Mouse (Mus musculus) hindbrain, embryonic 10.5 days (tissue): ENCODE results near the gene Pbrm1. TPM values are rescaled to one million over a fixed set of nuclear protein-coding genes. Genes with fewer than 3 reads are reported as not detected.

ENCODE experiments used
- DNase-seq: peaks from one replicate; pipeline ENCODE4 v3.0.0-alpha.2; 2017; ENCODE audit warnings: low spot score
- H3K27ac ChIP-seq: fragments of 300-500 bp; sonication (generic); 2 replicates; pipeline ENCODE4 v1.5.1; 2016; ENCODE audit warnings: mild to moderate bottlenecking, moderate library complexity
- H3K27me3 ChIP-seq: fragments of 300-500 bp; sonication (generic); 2 replicates; pipeline ENCODE4 v1.6.1; 2016; ENCODE audit warnings: mild to moderate bottlenecking; ENCODE audit not compliant: poor library complexity, insufficient read depth, severe bottlenecking
- H3K36me3 ChIP-seq: fragments of 300-500 bp; sonication (generic); 2 replicates; pipeline ENCODE4 v1.6.1; 2016; ENCODE audit warnings: mild to moderate bottlenecking, moderate library complexity
- H3K4me1 ChIP-seq: fragments of 300-500 bp; sonication (generic); replicated peaks from 2 replicates; pipeline ENCODE4 v1.6.1; 2016; ENCODE audit warnings: mild to moderate bottlenecking
- H3K4me3 ChIP-seq: fragments of 300-500 bp; sonication (generic); 2 replicates; pipeline ENCODE4 v1.5.1; 2016; ENCODE audit warnings: mild to moderate bottlenecking, moderate library complexity
- H3K9me3 ChIP-seq: fragments of 300-500 bp; sonication (generic); 2 replicates; pipeline ENCODE4 v1.6.1; 2016; ENCODE audit warnings: mild to moderate bottlenecking, moderate library complexity
- WGBS: fragments of 180-500 bp; shearing (Covaris S2); methylation state at CpG from one replicate; pipeline ENCODE4 v1.1.7; 2016; 5-methylcytosine and 5-hydroxymethylcytosine counted together
- polyA plus RNA-seq: library from polyadenylated mRNA; unstranded; fragments of >200 nt; fragmentation: Nextera tagmentation; extraction: Ambion mirVana; gene quantifications from 2 replicates; pipeline ENCODE4 v1.2.1, GENCODE M21; 2016

Gene Pbrm1
- polyA plus RNA-seq, 1 experiment from 2014 or later = 130 TPM

GRCm38 (mm10) chr14:31089918-31090317 lies 71.0 kb downstream of the Pbrm1 start:
- WGBS = 84% methylated on average over 1 of the region's 1 CpGs
- DNase-seq = no peak
- H3K4me1 ChIP-seq = no peaks in the 10 kb centered on the region
- no peak overlapping the region for H3K4me3 ChIP-seq
- H3K9me3 ChIP-seq = no peaks in the 10 kb centered on the region
- H3K27me3 ChIP-seq = no peaks in the 10 kb centered on the region
- peaks cover 100% of the 10 kb centered on the region for H3K36me3 ChIP-seq
- no peak overlapping the region for H3K27ac ChIP-seq

GRCm38 (mm10) chr14:31105156-31105555 lies 86.2 kb downstream of the Pbrm1 start:
- Histone ChIP-seq H3K4me3 (no peak overlapping the region), H3K27ac (no peak overlapping the region), H3K4me1 (no peaks in the 10 kb centered on the region), H3K27me3 (no peaks in the 10 kb centered on the region), H3K9me3 (no peaks in the 10 kb centered on the region), H3K36me3 (peaks cover 97% of the 10 kb centered on the region)
- 91% methylated on average over 2 of the region's 2 CpGs for WGBS
- DNase-seq = no peak

GRCm38 (mm10) chr14:31110613-31111012 lies 91.7 kb downstream of the Pbrm1 start:
- Histone ChIP-seq H3K4me1 (no peaks in the 10 kb centered on the region), H3K27me3 (no peaks in the 10 kb centered on the region), H3K36me3 (peaks cover 100% of the 10 kb centered on the region), H3K27ac (no peak overlapping the region), H3K9me3 (no peaks in the 10 kb centered on the region), H3K4me3 (no peak overlapping the region)
- no peak for DNase-seq
- WGBS = 84% methylated on average over 3 of the region's 3 CpGs

- 91% methylated on average over 5 of the region's 5 CpGs for WGBS
Observed at GRCm38 (mm10) chr14:31112187-31112586, 93.2 kb downstream of the Pbrm1 start.

GRCm38 (mm10) chr14:31114011-31114410 lies 95.1 kb downstream of the Pbrm1 start:
- no peaks in the 10 kb centered on the region for H3K9me3 ChIP-seq
- 82% methylated on average over 3 of the region's 3 CpGs for WGBS
- DNase-seq = no peak
- peaks cover 100% of the 10 kb centered on the region for H3K36me3 ChIP-seq
- H3K4me3 ChIP-seq = no peak overlapping the region
- no peaks in the 10 kb centered on the region for H3K4me1 ChIP-seq
- no peaks in the 10 kb centered on the region for H3K27me3 ChIP-seq
- no peak overlapping the region for H3K27ac ChIP-seq

More at GRCm38 (mm10) chr14:31112187-31112586, 93.2 kb downstream of the Pbrm1 start:
- Histone ChIP-seq H3K27me3 (no peaks in the 10 kb centered on the region), H3K4me1 (no peaks in the 10 kb centered on the region), H3K27ac (no peak overlapping the region), H3K36me3 (peaks cover 100% of the 10 kb centered on the region), H3K9me3 (no peaks in the 10 kb centered on the region), H3K4me3 (no peak overlapping the region)
- no peak for DNase-seq

- Histone ChIP-seq H3K4me1 (no peaks in the 10 kb centered on the region), H3K36me3 (peaks cover 98% of the 10 kb centered on the region), H3K4me3 (no peak overlapping the region), H3K27ac (no peak overlapping the region), H3K27me3 (no peaks in the 10 kb centered on the region), H3K9me3 (no peaks in the 10 kb centered on the region)
- 79% methylated on average over 2 of the region's 2 CpGs for WGBS
- no peak for DNase-seq
Observed at GRCm38 (mm10) chr14:31115522-31115921, 96.6 kb downstream of the Pbrm1 start.

- DNase-seq = no peak
- Histone ChIP-seq H3K36me3 (peaks cover 52% of the 10 kb centered on the region), H3K4me3 (no peak overlapping the region), H3K27me3 (no peaks in the 10 kb centered on the region), H3K4me1 (peaks cover 41% of the 10 kb centered on the region), H3K27ac (0 out of 2 replicates have a peak overlapping the region, but pooled peaks have one; percentile 29), H3K9me3 (no peaks in the 10 kb centered on the region)
- WGBS = 66% methylated on average over 9 of the region's 9 CpGs
Observed at GRCm38 (mm10) chr14:31125106-31126075, 106.5 kb downstream of the Pbrm1 start.

GRCm38 (mm10) chr14:31126826-31127225 lies 107.9 kb downstream of the Pbrm1 start:
- Histone ChIP-seq H3K27ac (no peak overlapping the region), H3K4me3 (peak overlapping the region; percentile 98), H3K27me3 (no peaks in the 10 kb centered on the region), H3K9me3 (no peaks in the 10 kb centered on the region), H3K4me1 (peaks cover 56% of the 10 kb centered on the region), H3K36me3 (peaks cover 39% of the 10 kb centered on the region)
- WGBS = 96% methylated on average over 8 of the region's 8 CpGs
- DNase-seq = no peak

- H3K4me3 ChIP-seq = peak overlapping the region; percentile 98
- peaks cover 36% of the 10 kb centered on the region for H3K36me3 ChIP-seq
- H3K4me1 ChIP-seq = peaks cover 70% of the 10 kb centered on the region
- WGBS = 3% methylated on average over 23 of the region's 23 CpGs
- DNase-seq = peak; percentile 65
- H3K9me3 ChIP-seq = no peaks in the 10 kb centered on the region
- no peaks in the 10 kb centered on the region for H3K27me3 ChIP-seq
- peak overlapping the region; percentile 97 for H3K27ac ChIP-seq
Observed at GRCm38 (mm10) chr14:31128101-31128825, 109.3 kb downstream of the Pbrm1 start.

GRCm38 (mm10) chr14:31128826-31129219 lies 109.9 kb downstream of the Pbrm1 start, which contains the start of gene Smim4:
Gene Smim4, minus strand, starts transcription at chr14:31128956.
- peak within 1 kb of the TSS; percentile 98 for H3K4me3 ChIP-seq
- H3K27me3 ChIP-seq = no peaks in the 10 kb centered on the region
- peaks cover 36% of the 10 kb centered on the region for H3K36me3 ChIP-seq
- peak within 1 kb of the TSS; percentile 97 for H3K27ac ChIP-seq
- DNase-seq = peak; percentile 99
- WGBS = under 1% methylated on average over 33 of the region's 33 CpGs
- H3K4me1 ChIP-seq = peaks cover 76% of the 10 kb centered on the region
- H3K9me3 ChIP-seq = no peaks in the 10 kb centered on the region

- no peak for DNase-seq
- Histone ChIP-seq H3K4me3 (peak overlapping the region; percentile 98), H3K27ac (peak overlapping the region; percentile 97), H3K9me3 (no peaks in the 10 kb centered on the region), H3K36me3 (peaks cover 36% of the 10 kb centered on the region), H3K4me1 (peaks cover 82% of the 10 kb centered on the region), H3K27me3 (no peaks in the 10 kb centered on the region)
- 71% methylated on average over 15 of the region's 15 CpGs for WGBS
Observed at GRCm38 (mm10) chr14:31129326-31130235, 110.6 kb downstream of the Pbrm1 start.
